ENCODE assay signal across 20 mouse cellular contexts in genomic region chr12:73020422-73020821, GRCm38 (mm10). TPM values are rescaled to one million over a fixed set of nuclear protein-coding genes. Genes with fewer than 3 reads are reported as not detected.
"Had no signal": no experiment of that assay in that cellular context is flagged by ENCODE, and none has a peak within 500 bp of the region (broad histone marks: within the 10 kb centered on the region; RNA-seq: fewer than 3 reads in every experiment).

No protein-coding gene starts in this region.

- H3K4me2 ChIP-seq: heart, embryonic 13.5 days; heart, embryonic 15.5 days; hindbrain, embryonic 12.5 days; hindbrain, embryonic 14.5 days; kidney, embryonic 15.5 days; limb, embryonic 15.5 days; liver, embryonic 12.5 days had no signal

- H3K36me3 ChIP-seq: heart, embryonic 13.5 days; heart, embryonic 15.5 days; hindbrain, embryonic 10.5 days; hindbrain, embryonic 12.5 days; kidney, embryonic 15.5 days; limb, embryonic 15.5 days; liver, embryonic 12.5 days had no signal

- ATAC-seq: hindbrain, embryonic 16.5 days; intestine, embryonic 16.5 days; liver, embryonic 12.5 days had no signal

- H3K4me3 ChIP-seq: gastrocnemius, adult 2 months; heart, adult 2 months; heart, embryonic 13.5 days; heart, embryonic 15.5 days; hindbrain, embryonic 10.5 days; hindbrain, embryonic 12.5 days; kidney, embryonic 15.5 days; layer of hippocampus, adult 2 months; left cerebral cortex, adult 2 months; limb, embryonic 15.5 days; liver, embryonic 12.5 days had no signal

- H3K9me3 ChIP-seq: heart, embryonic 13.5 days; heart, embryonic 15.5 days; hindbrain, embryonic 12.5 days; kidney, embryonic 15.5 days; limb, embryonic 15.5 days; liver, embryonic 12.5 days had no signal

- H3K27ac ChIP-seq: gastrocnemius, adult 2 months; heart, adult 2 months; heart, embryonic 13.5 days; heart, embryonic 15.5 days; hindbrain, embryonic 10.5 days; hindbrain, embryonic 12.5 days; hindbrain, embryonic 14.5 days; kidney, embryonic 15.5 days; kidney, postnatal 0 days; layer of hippocampus, adult 2 months; left cerebral cortex, adult 2 months; limb, embryonic 15.5 days; liver, embryonic 12.5 days; liver, embryonic 14.5 days had no signal

- H3K4me1 ChIP-seq: hindbrain, embryonic 10.5 days; hindbrain, embryonic 12.5 days; kidney, embryonic 15.5 days; liver, embryonic 12.5 days had no signal

- H3K9ac ChIP-seq: heart, embryonic 13.5 days; heart, embryonic 15.5 days; hindbrain, embryonic 12.5 days; hindbrain, embryonic 14.5 days; kidney, embryonic 15.5 days; limb, embryonic 15.5 days; liver, embryonic 12.5 days; liver, embryonic 14.5 days had no signal

- H3K27me3 ChIP-seq: heart, embryonic 13.5 days; hindbrain, embryonic 12.5 days; liver, embryonic 12.5 days had no signal

RNA-seq across cellular contexts. Expression of gene Six1, which starts 33.3 kb away (rescaled TPM):
- total RNA-seq: granulocyte monocyte progenitor cell, adult 5-6 weeks; layer of hippocampus, postnatal 25 days had no signal
- polyA plus RNA-seq: intestine, embryonic 14.5 days; intestine, embryonic 16.5 days; liver, adult 2 months had no signal
